Mouse (Mus musculus) urinary bladder, adult 2 months (tissue): ENCODE data around the gene Zfpm1. TPM values are rescaled to one million over a fixed set of nuclear protein-coding genes. Genes with fewer than 3 reads are reported as not detected.

ENCODE experiments used
- DNase-seq: peaks from one replicate; pipeline ENCODE4 v3.0.0; 2022; ENCODE audit warnings: low spot score
- polyA plus RNA-seq: library from polyadenylated mRNA; depleted of rRNA; stranded (reverse); fragments of >200 nt; gene quantifications from 2 replicates; pipeline ENCODE4 v1.2.3, GENCODE M21; 2012

The Zfpm1 gene
- polyA plus RNA-seq, 1 experiment: 13.2 TPM

GRCm38 (mm10) chr8:122274651-122275391 lies 7.1 kb upstream of the Zfpm1 start:
- DNase-seq: no peak

- DNase-seq: no peak
Observed at GRCm38 (mm10) chr8:122276308-122276707, 5.6 kb upstream of the Zfpm1 start.

- DNase-seq: no peak
Observed at GRCm38 (mm10) chr8:122277204-122277995, 4.5 kb upstream of the Zfpm1 start.

GRCm38 (mm10) chr8:122280156-122280555 lies 1.8 kb upstream of the Zfpm1 start:
- DNase-seq: no peak

- DNase-seq: no peak
Observed at GRCm38 (mm10) chr8:122280588-122281316, 1.2 kb upstream of the Zfpm1 start.

GRCm38 (mm10) chr8:122281317-122282034 lies 465 bp upstream of the Zfpm1 start:
- peak; percentile 94 for DNase-seq

- DNase-seq: peak; percentile 39
Observed at GRCm38 (mm10) chr8:122282501-122283355, 787 bp downstream of the Zfpm1 start.

- peak; percentile 49 for DNase-seq
Observed at GRCm38 (mm10) chr8:122283356-122284202, 1.6 kb downstream of the Zfpm1 start.

GRCm38 (mm10) chr8:122284203-122284658 lies 2.3 kb downstream of the Zfpm1 start:
- DNase-seq: peak; percentile 40

- DNase-seq: no peak
Observed at GRCm38 (mm10) chr8:122284659-122285261, 2.8 kb downstream of the Zfpm1 start.

GRCm38 (mm10) chr8:122285727-122286126 lies 3.8 kb downstream of the Zfpm1 start:
- no peak for DNase-seq

- no peak for DNase-seq
Observed at GRCm38 (mm10) chr8:122286899-122287298, 5.0 kb downstream of the Zfpm1 start.

GRCm38 (mm10) chr8:122287742-122288141 lies 5.8 kb downstream of the Zfpm1 start:
- DNase-seq: no peak

- no peak for DNase-seq
Observed at GRCm38 (mm10) chr8:122288344-122288743, 6.4 kb downstream of the Zfpm1 start.

- DNase-seq: no peak
Observed at GRCm38 (mm10) chr8:122291075-122291474, 9.1 kb downstream of the Zfpm1 start.

- no peak for DNase-seq
Observed at GRCm38 (mm10) chr8:122291549-122291948, 9.6 kb downstream of the Zfpm1 start.

GRCm38 (mm10) chr8:122293484-122293883 lies 11.5 kb downstream of the Zfpm1 start:
- DNase-seq: no peak

- peak; percentile 41 for DNase-seq
Observed at GRCm38 (mm10) chr8:122294273-122294683, 12.3 kb downstream of the Zfpm1 start.

- no peak for DNase-seq
Observed at GRCm38 (mm10) chr8:122295389-122295788, 13.4 kb downstream of the Zfpm1 start.
